In genomic region chr12:30102891-30103565, GRCm38 (mm10) we compare ENCODE assay signal across 9 mouse cellular contexts. TPM values are rescaled to one million over a fixed set of nuclear protein-coding genes. Genes with fewer than 3 reads are reported as not detected.
A peak's percentile ranks its signal among the peaks of the same experiment; 100 is the strongest.
DNase-seq lines count a peak whose midpoint lies in the region; ATAC-seq and TF ChIP-seq lines count a peak whose summit lies in the region.
"Had no signal": no experiment of that assay in that cellular context is flagged by ENCODE, and none has a peak within 500 bp of the region (broad histone marks: within the 10 kb centered on the region; RNA-seq: fewer than 3 reads in every experiment).

No protein-coding gene starts in this region.

- H3K27me3 ChIP-seq in G1E (ENCODE audit: insufficient read depth, low read length), result peaks cover 4% of the 10 kb centered on the region; the same call in 1 of the 2 replicates
- no peaks in the 10 kb centered on the region for H3K27me3 ChIP-seq in limb, embryonic 14.5 days (ENCODE audit: control insufficient read depth, insufficient read depth, low read length)

- no peak for TF ChIP-seq POLR2A in limb, embryonic 14.5 days (IDR thresholded peaks at IDR 0.05; ENCODE audit: borderline replicate concordance, extremely low read depth, insufficient read depth, insufficient read length)

- H3K27ac ChIP-seq in layer of hippocampus, adult 2 months, result no peak overlapping the region
- H3K27ac ChIP-seq in limb, embryonic 14.5 days (replicated peaks; ENCODE audit: low read depth, low read length), result no peak overlapping the region

- ATAC-seq in G1E (ENCODE audit: extremely low read depth, insufficient number of reproducible peaks, low FRiP score, poor library complexity, severe bottlenecking), result no peak
- ATAC-seq in limb, embryonic 14.5 days (ENCODE audit: low FRiP score, low read depth), result no peak
- ATAC-seq: liver, postnatal 0 days had no signal

- H3K36me3 ChIP-seq in G1E (replicated peaks), result no peaks in the 10 kb centered on the region
- H3K36me3 ChIP-seq in limb, embryonic 14.5 days (ENCODE audit: control insufficient read depth, insufficient read depth, low read length), result no peaks in the 10 kb centered on the region

- no peak for DNase-seq in layer of hippocampus, adult 2 months (ENCODE audit: low spot score in 2 of 2)
- DNase-seq in layer of hippocampus, postnatal 14 days (ENCODE audit: low spot score in 2 of 2), result no peak
- no peak for DNase-seq in G1E (ENCODE audit: low spot score)
- DNase-seq in embryo, embryonic 9.5 days (ENCODE audit: extremely low spot score), result peak; percentile 8
- no peak for DNase-seq in limb, embryonic 14.5 days (ENCODE audit: low spot score)
- no peak for DNase-seq in gastrocnemius, postnatal 25 days
- DNase-seq in cerebellum, adult 8-10 months, result no peak
- no peak for DNase-seq in ovary, postnatal 14 days (ENCODE audit: low spot score)
- DNase-seq: liver, postnatal 0 days had no signal

- no peak overlapping the region for H3K9ac ChIP-seq in limb, embryonic 14.5 days (ENCODE audit: low read depth, low read length, severe bottlenecking)
- H3K9ac ChIP-seq: liver, postnatal 0 days had no signal

- no peaks in the 10 kb centered on the region; the same call in 1 of the 2 replicates for H3K4me1 ChIP-seq in G1E (ENCODE audit: insufficient read depth, low read depth, low read length)
- H3K4me1 ChIP-seq in limb, embryonic 14.5 days (ENCODE audit: control insufficient read depth, insufficient read depth, low read length), result no peaks in the 10 kb centered on the region

- TF ChIP-seq CTCF in layer of hippocampus, adult 2 months (conservative IDR thresholded peaks at IDR 0.05), result peak; percentile 44
- no peak for TF ChIP-seq CTCF in G1E (IDR thresholded peaks at IDR 0.05; ENCODE audit: low read depth, low read length)

- H3K4me2 ChIP-seq in limb, embryonic 14.5 days (replicated peaks; ENCODE audit: low read depth, low read length, severe bottlenecking), result peak overlapping the region; percentile 32; the same call in 1 of the 2 replicates

- H3K4me3 ChIP-seq in layer of hippocampus, adult 2 months, result no peak overlapping the region
- peak overlapping the region; percentile 48 for H3K4me3 ChIP-seq in G1E (ENCODE audit: low read depth, low read length)
- H3K4me3 ChIP-seq in limb, embryonic 14.5 days (replicated peaks; ENCODE audit: low read length), result no peak overlapping the region

- H3K9me3 ChIP-seq in G1E (replicated peaks), result peaks cover 54% of the 10 kb centered on the region
- no peaks in the 10 kb centered on the region for H3K9me3 ChIP-seq in limb, embryonic 14.5 days (ENCODE audit: control insufficient read depth, low read length)

- 37% methylated on average over 29 of the region's 29 CpGs for WGBS in limb, embryonic 14.5 days

RNA-seq across cellular contexts. Expression of gene Tpo, which starts 29.4 kb away (rescaled TPM):
- under 1 TPM; 0.20 to 0.25 TPM for total RNA-seq in layer of hippocampus, adult 2 months (2021)
- total RNA-seq in layer of hippocampus, postnatal 14 days (2021), result under 1 TPM; 0.21 to 0.69 TPM
- not detected in 2 replicates for total RNA-seq in G1E (2014; fragmentation: Nextera tagmentation)
- total RNA-seq in G1E (2017), result 0.05 TPM in 1 of 2 replicates, not detected in the other
- not detected in 2 replicates for polyA plus RNA-seq in G1E (2012)
- polyA plus RNA-seq in limb, embryonic 14.5 days (2012; rRNA removed), result 0.03 TPM in 1 of 2 replicates, not detected in the other
- not detected in 2 replicates for polyA plus RNA-seq in limb, embryonic 14.5 days (2014; fragmentation: Nextera tagmentation; extraction: Ambion mirVana)
- total RNA-seq in gastrocnemius, postnatal 25 days (2021), result not detected
- polyA plus RNA-seq: liver, postnatal 0 days had no signal
